Mouse (Mus musculus): ENCODE data around the gene Col6a3. TPM values are rescaled to one million over a fixed set of nuclear protein-coding genes. Genes with fewer than 3 reads are reported as not detected.

Gene Col6a3
- total RNA-seq, 2 experiments from 2014 or later, result 5.5 TPM

GRCm38 (mm10) chr1:90742641-90743040 lies 101.1 kb downstream of the Col6a3 start:
- DNase-seq (ENCODE audit: low spot score in 2 of 2), result no peak
- intact Hi-C loops (cut with DNase I), result no loop called here

- intact Hi-C loops (cut with DNase I), result no loop called here
- DNase-seq (ENCODE audit: low spot score in 2 of 2), result no peak
These were observed 103.3 kb downstream of the Col6a3 start for GRCm38 (mm10) chr1:90740216-90741170.

- intact Hi-C loops (cut with DNase I), result no loop called here
- no peak for DNase-seq (ENCODE audit: low spot score in 2 of 2)
These were observed 104.9 kb downstream of the Col6a3 start for GRCm38 (mm10) chr1:90738913-90739312.

GRCm38 (mm10) chr1:90729466-90729865 lies 114.3 kb downstream of the Col6a3 start:
- intact Hi-C loops (cut with DNase I), result no loop called here
- no peak for DNase-seq (ENCODE audit: low spot score in 2 of 2)

GRCm38 (mm10) chr1:90723754-90724153 lies 120.0 kb downstream of the Col6a3 start:
- intact Hi-C loops (cut with DNase I), result no loop called here
- DNase-seq (ENCODE audit: low spot score in 2 of 2), result no peak

GRCm38 (mm10) chr1:90723325-90723724 lies 120.4 kb downstream of the Col6a3 start:
- no peak for DNase-seq (ENCODE audit: low spot score in 2 of 2)
- intact Hi-C loops (cut with DNase I), result no loop called here

GRCm38 (mm10) chr1:90722021-90722420 lies 121.8 kb downstream of the Col6a3 start:
- DNase-seq (ENCODE audit: low spot score in 2 of 2), result no peak
- intact Hi-C loops (cut with DNase I), result no loop called here

GRCm38 (mm10) chr1:90720610-90721241 lies 123.0 kb downstream of the Col6a3 start:
- intact Hi-C loops (cut with DNase I), result no loop called here
- DNase-seq (ENCODE audit: low spot score in 2 of 2), result no peak

GRCm38 (mm10) chr1:90718826-90719550 lies 124.8 kb downstream of the Col6a3 start:
- intact Hi-C loops (cut with DNase I), result no loop called here
- no peak for DNase-seq (ENCODE audit: low spot score in 2 of 2)

GRCm38 (mm10) chr1:90716258-90716657 lies 127.5 kb downstream of the Col6a3 start:
- intact Hi-C loops (cut with DNase I), result no loop called here
- DNase-seq (ENCODE audit: low spot score in 2 of 2), result no peak

Other genes with a start within 250 kb of the Col6a3 start
- 100 to 1,000 TPM; 110 to 130 TPM for gene Cops8, start 241.0 kb downstream of the Col6a3 start, total RNA-seq (2021)
- 1 to 10 TPM in 1 of 2 experiments, under 1 TPM in 1; 0.85 to 1.3 TPM for gene Mlph, start 71.1 kb upstream of the Col6a3 start, total RNA-seq (2021)
- gene Prlh, start 109.1 kb upstream of the Col6a3 start, total RNA-seq (2021), result not detected
- under 1 TPM in 1 of 2 experiments, not detected in 1; 0.41 TPM for gene Rab17, start 125.7 kb upstream of the Col6a3 start, total RNA-seq (2021)
- gene Lrrfip1, start 154.8 kb upstream of the Col6a3 start, total RNA-seq (2021), result 10 to 100 TPM; 66.9 to 68.0 TPM

Measured in left cerebral cortex, postnatal 25 days (tissue).